Mouse (Mus musculus): ENCODE measurements around the gene Pkmyt1.

DNA sequence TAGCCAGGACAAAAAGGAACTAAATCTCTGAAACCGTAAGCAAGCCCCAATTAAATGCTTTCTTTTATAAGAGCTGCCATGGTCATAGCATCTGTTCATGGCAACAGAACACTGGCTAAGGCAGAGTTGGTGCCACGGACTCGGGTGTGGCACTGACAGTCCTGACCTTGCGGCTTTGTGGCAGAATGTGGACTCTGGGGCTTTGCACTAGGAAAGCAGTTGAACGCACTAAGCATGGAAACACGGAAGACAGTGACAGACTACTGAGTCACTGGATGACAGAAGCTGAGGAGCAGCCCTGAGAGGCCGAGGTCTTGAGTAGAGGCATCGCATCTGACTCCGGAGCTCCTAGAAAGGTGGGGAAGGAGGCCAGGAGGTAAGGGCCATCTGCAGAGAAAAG, 31.4 kb downstream of the Pkmyt1 start:
- TF ChIP-seq CTCF (IDR thresholded peaks at IDR 0.05; ENCODE audit: borderline replicate concordance, insufficient read depth, low read depth, low read length) = no peak
- TF ChIP-seq POLR2A (IDR thresholded peaks at IDR 0.05; ENCODE audit: borderline replicate concordance, insufficient read depth, low read length) = no peak

Measured in cerebellum, adult 2 months (tissue).